Mouse (Mus musculus): ENCODE data around the gene Homer1.

Gene Homer1

GRCm38 (mm10) chr13:93299316-93299715 is at the start of gene Homer1:
Gene Homer1, plus strand, starts transcription at chr13:93299635.
- no peak for DNase-seq (ENCODE audit: low spot score)

GRCm38 (mm10) chr13:93251732-93252131 is 47.7 kb upstream of the Homer1 start:
- no peak for DNase-seq (ENCODE audit: low spot score)

DNA sequence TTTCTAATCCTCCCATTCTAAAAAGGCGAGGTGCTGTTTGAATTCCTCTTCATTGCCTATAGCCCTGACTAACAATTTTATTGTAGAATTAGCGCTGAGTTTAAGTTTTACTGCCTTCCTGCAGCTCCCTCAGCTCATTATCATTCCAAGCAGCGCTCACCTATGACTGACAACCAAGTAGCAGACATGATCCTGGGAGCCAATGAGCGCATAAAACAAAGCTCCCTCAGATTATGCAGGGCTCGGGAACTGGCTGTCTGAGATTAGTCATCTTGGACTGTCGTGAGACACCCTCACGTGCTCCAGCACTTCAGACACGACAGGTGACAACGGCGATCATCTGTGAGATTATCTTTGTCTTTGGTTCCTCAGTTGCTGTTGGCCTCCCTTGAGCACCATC is 47.3 kb upstream of the Homer1 start:
- DNase-seq (ENCODE audit: low spot score), result no peak

- DNase-seq (ENCODE audit: low spot score), result no peak
Measured at GRCm38 (mm10) chr13:93252941-93253340, 46.5 kb upstream of the Homer1 start.

- no peak for DNase-seq (ENCODE audit: low spot score)
Measured at GRCm38 (mm10) chr13:93267151-93267550, 32.3 kb upstream of the Homer1 start.

DNA sequence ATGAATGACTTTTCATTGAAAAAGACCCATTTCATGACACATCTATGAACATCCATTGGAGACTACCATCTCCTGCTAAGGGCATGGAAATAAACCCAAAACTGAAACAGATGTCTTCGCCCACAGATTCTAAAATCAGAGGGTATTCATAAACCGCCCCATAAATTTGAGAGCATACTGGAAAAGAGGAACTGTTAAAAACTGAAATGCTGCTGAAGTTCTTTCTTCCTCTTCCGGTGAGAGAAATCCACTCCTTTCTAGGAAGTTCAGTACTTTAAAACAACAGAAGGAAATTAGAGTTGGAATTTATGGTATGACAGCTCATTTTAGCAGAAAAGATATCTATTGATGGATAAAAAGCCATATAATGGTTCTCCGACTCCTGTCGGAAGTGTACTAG is 1.1 kb downstream of the Homer1 start:
- no peak for DNase-seq (ENCODE audit: low spot score)

DNA sequence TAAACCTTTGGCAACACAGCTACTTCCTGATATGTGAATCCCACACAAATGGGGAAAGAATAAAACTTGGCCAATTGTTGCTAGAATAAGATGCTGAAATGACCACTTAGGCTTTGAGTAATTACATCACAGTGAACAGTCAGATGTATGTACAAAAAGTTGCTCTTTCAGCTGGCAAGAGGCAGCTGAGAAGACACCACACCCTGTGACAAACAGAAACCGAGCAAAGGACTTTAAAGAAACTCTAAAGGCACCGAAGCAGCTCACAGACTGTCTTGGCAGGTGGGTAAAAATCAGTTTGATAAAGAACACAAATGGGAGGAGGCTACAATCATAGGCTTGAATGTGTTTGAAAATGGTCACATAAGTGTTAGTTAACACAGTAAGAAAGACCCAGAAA is 1.6 kb downstream of the Homer1 start:
- DNase-seq (ENCODE audit: low spot score), result no peak

- DNase-seq (ENCODE audit: low spot score), result no peak
Measured at GRCm38 (mm10) chr13:93302846-93303562, 3.6 kb downstream of the Homer1 start.

DNA sequence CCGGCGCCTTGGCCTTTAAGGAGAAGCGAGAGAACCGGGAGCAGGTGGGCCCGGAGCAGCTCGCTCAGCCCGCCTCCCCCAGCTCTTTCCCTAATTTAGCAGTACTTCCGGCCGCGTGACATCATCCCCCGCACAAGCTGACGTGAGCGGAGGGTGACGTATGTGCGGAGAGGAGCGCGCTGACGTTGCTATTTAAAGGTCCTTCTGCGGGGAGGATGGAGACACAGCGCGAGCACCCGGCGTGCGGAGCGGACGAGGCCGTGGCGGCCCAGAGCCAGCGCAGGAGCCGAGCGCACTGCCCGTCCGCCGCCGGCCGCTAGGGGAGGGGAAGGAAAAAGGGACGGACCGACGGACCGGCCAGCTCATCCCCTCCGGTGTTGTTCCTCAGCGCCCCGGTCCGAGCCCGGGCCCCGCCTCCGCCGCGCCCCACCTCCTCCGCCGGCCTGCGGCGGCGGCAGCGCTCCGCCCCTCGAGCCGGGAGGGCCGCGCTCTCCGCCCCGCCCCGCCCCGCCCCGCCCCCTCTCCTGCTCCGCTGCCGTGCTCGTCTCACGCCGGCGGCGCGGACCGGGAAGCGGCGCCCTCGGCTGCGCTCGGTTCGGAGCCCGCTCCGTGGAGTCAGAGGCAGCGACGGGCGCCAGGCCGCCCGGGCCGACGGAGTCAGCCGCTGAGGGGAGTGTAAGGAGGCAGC is 4.3 kb downstream of the Homer1 start:
- DNase-seq (ENCODE audit: low spot score), result peak; percentile 98

DNA sequence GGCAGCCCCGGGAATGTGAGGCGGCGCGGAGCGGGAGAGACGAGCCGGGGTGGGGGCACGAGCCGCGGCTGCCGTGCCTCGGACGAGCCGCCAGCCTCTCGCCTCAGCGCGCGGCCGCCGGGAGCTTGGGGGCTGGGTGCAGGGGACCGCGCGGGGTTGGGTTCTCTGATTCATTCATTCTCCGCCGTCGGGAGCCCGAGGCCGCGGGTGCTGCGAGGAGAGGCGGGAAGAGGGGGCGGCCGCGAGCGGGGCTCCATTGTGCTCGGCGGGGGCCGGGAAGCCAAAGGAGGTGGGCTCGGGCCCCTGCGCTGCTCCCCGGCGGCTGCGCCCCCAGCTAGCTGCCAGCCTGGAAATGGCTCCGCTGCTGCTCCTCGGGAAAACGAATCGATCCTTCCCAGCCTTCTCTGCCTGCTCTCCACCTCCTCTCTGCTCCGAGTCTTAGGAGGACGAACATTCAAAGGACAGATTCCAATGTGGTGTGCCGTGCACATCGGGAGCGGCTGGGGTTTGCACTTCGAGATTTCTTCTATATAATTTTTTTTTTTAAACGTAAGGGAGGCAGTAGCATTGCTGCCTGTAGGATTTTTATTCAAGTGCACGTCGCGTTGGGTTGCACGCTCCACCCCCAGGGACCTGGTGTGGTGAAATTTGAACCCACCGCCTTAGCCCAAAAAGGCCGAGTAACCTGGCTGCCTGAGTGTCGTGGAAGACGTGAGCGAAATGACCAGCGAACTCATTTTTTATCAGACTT is 5.0 kb downstream of the Homer1 start:
- peak; percentile 79 for DNase-seq (ENCODE audit: low spot score)

DNA sequence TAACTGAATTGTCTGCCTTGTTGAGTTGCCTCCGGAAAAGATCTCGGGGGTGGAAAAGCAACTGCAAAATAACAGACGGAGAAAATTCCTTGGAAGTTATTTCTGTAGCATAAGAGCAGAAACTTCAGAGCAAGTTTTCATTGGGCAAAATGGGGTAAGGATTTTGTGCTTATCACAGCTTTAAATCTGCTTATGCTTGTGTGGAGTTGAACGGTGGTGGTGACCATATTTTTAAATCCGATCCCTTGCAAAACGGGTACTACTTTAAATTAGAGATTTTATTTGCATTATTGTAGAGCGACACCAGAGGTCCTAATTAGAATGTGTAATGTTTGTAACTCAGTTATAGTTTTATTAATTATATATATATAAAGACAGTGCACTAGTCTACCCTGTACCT is 5.7 kb downstream of the Homer1 start:
- no peak for DNase-seq (ENCODE audit: low spot score)

DNA sequence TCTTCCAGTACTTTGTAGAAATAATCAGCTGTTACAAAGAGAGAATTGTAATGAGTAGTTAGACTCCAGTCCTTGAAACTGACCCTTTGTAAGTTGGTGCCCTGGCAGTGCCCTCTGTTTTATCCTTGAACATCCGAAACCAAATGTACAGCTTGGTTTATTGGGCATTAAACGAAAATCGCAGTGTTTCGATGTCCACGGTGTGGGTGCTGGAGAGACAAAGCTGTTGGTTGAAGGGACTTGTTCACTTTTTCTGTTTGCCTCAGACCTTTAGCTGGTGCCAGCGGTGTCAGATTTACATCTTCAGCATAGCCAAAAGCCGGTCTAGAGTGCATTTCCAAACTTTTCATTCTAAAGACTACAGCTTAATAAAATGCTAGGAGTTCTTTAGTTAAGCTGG is 6.2 kb downstream of the Homer1 start:
- DNase-seq (ENCODE audit: low spot score), result peak; percentile 24

GRCm38 (mm10) chr13:93306545-93306944 is 7.1 kb downstream of the Homer1 start:
- DNase-seq (ENCODE audit: low spot score), result no peak

- peak; percentile 21 for DNase-seq (ENCODE audit: low spot score)
Measured at GRCm38 (mm10) chr13:93307700-93308099, 8.3 kb downstream of the Homer1 start.

DNA sequence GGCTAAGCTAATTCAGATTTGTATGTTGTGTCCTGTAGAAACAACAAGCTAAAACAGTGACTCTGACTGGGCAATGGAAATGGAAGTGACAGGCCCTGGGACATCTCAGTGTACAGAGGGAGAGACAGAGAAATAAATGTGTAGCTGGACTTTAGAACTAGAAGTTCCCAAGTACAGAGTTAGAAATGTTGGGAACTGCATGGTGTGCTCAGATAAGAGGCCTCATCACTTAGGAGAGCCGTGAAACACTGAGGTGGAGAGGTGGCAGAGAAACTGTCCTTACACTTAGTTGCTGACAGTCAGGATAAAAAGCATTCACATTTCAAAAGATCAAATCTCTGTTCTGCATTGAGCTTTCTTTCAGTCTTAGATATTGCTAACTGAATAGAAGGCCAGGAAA is 9.9 kb downstream of the Homer1 start:
- DNase-seq (ENCODE audit: low spot score), result no peak

DNA sequence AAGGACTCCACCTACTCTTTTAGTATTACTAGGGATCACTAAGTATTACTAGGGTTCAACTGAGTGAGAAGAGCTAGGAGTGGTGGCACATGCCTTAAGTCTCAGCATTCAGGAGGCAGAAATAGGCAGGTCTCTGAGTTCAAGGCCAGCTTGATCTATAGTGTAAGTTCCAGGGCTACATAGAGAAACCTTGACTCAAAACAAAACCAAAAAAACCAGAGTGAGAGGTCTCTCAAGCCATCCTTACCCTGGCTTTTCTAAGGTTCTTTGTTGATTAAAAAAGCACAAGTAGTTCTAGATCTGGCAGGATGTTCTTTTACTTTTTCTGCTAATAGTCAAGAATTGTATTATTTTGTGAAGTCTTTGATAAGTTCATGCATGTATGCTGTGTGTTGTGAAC is 13.1 kb downstream of the Homer1 start:
- DNase-seq (ENCODE audit: low spot score), result no peak

DNA sequence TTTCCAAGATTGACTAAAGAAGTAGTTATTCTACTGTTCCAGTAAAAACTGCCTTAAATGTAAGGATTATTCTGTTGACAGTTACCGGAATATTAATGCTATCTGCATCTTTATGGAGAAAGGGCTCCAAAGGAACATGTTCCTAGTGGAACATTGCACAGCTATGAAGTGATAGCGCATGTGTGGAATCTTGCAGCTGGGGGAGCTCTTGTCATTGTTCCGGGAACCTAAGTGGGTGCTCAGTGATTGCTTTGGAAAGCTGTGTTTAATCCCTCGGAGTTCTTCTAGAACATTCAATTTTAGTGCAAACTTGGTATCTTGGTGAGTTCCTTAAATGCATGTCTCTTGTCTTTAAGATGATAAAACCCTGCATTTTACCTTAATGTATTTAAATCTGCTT is 14.9 kb downstream of the Homer1 start:
- DNase-seq (ENCODE audit: low spot score), result no peak

- no peak for DNase-seq (ENCODE audit: low spot score)
Measured at GRCm38 (mm10) chr13:93320089-93320488, 20.7 kb downstream of the Homer1 start.

DNA sequence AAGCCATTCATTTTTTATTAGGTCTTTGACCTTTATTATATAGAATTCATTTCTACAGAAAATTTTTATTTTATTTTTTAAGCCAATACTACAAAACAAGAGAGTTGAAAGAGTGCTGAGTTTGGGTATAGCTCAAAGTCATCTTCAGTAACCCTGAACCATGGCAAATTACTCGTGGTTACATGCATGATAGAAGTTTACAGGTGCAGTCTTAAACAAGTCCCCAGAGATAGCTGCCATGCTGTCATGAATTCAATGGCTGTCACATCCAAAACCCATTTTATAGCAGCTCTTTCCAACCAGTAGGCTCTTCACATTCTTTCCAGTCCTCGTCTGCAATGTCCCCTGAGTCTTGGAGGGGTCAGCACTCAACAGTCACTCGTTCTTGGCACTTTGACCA is 26.9 kb downstream of the Homer1 start:
- DNase-seq (ENCODE audit: low spot score), result no peak

DNA sequence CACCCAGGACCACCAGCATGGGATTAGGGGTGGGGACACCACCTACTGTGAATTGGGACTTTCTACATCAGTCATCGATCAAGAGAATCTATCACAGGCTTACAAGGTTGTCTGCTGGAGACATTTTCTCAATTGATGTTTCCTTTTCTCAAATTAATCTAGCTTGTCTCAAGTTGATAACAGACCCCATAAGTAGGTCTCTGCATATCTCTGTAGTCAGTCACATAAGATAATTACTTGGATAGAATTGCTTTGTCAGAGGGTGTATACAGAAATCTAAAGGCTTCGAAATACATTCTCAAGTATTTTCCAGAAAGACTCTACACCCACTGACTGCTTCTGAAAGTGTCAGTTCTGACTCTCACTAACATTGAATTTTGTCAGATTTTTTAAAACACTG is 32.3 kb downstream of the Homer1 start:
- DNase-seq (ENCODE audit: low spot score), result no peak

DNA sequence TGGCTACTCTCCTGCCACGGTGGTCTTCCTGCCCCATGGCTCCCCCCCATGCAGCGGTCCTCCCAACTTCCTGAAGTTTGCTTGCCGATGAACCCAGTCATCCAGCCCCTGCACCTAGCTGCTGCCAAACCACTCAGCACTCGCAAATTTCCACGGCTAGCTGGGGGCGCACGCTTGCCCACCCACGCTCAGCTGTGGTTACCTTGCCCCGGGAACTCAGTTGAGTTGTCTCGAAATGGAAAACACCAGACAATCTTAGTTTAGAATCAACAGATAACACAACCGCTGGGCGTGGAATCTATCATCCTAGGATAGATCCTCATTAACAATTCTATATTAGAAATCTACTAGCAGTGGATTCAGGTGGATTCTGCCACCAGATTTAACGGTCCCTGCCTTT is 33.1 kb downstream of the Homer1 start:
- DNase-seq (ENCODE audit: low spot score), result no peak

GRCm38 (mm10) chr13:93335337-93335736 is 35.9 kb downstream of the Homer1 start:
- DNase-seq (ENCODE audit: low spot score), result no peak

DNA sequence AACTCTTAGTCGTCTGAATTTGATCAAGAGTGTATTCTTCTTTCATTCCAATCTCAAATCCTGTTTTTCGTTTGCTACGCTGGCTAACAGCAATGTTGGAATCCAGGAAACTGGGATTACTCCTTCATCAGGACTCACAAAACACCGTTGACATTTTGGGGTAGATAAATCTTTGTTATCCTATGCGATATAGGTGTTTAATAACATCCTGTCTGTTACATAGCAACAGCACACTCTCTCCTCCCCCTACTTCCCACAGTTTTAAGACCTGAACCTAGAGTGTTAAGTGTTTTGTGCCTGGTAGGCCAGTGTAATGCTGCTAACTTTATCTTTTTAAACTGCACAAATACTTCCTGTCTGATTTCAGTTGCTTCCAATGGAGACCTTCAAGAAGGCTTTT is 39.0 kb downstream of the Homer1 start:
- DNase-seq (ENCODE audit: low spot score), result peak; percentile 26
